Mouse (Mus musculus): ENCODE results near the gene Tbkbp1. TPM values are rescaled to one million over a fixed set of nuclear protein-coding genes. Genes with fewer than 3 reads are reported as not detected.

Gene Tbkbp1
- total RNA-seq (2012; rRNA removed) (2.1 and 3.1 TPM in 2 replicates), total RNA-seq (2014; rRNA removed) (0.44 and 1.2 TPM in 2 replicates), polyA plus RNA-seq (2012; ENCODE audit: insufficient read length, low read depth) (5.2 and 5.7 TPM in 2 replicates)

DNA sequence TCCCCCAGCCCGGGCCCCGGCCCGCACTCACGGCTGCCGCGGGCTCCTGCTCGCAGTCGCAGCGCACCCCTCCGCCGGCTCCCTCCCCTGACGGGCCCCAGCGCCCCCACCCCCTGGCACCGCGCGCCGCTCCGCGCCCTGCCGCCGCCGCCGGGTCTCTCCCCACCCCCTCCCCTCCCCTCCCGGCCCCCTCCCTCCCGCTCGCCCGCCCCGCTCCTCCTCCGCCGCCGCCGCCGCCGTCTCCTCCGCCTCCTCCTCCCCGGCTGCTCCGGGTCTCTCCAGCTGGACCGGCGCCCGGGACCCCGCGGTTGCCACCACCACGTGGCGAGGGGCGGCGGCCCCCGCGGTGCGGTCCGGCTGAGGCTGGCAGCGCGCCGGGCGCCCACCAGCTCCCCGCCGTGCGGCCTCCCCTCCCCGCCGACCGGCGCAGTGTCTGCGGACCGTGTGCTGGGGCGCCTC, at the start of gene Tbkbp1:
Gene Tbkbp1, minus strand, starts transcription at position 153 of the 459 bp plus-strand sequence.
- Histone ChIP-seq H3K9me3 (replicated peaks; ENCODE audit: low read length) (peaks cover 4% of the 10 kb centered on the region), H3K4me1 (ENCODE audit: control insufficient read depth in 1 of 2, insufficient read depth in 2 of 2) (peaks cover 17 to 28% of the 10 kb centered on the region in 2 experiments), H3K79me2 (replicated peaks; ENCODE audit: control insufficient read depth, extremely low read depth, insufficient read depth, poor library complexity, severe bottlenecking) (no peaks in the 10 kb centered on the region), H3K9ac (ENCODE audit: insufficient read depth, low read depth) (peak within 1 kb of the TSS; percentile 84), H3K4me2 (ENCODE audit: insufficient read depth, low read depth, poor library complexity, severe bottlenecking) (peak within 1 kb of the TSS; percentile 81), H3K27me3 (replicated peaks) (peaks cover 31% of the 10 kb centered on the region), H3K4me3 (replicated peaks in 1 of 3; ENCODE audit: low read depth in 2 of 3, low read length in 2 of 3, poor library complexity in 1 of 3) (peak within 1 kb of the TSS; percentile 40 to 70 (median 52)), H3K27ac (ENCODE audit: insufficient read depth, low read depth) (no peak within 1 kb of the TSS), H3K36me3 (replicated peaks in 1 of 2; ENCODE audit: control insufficient read depth in 1 of 2, insufficient read depth in 1 of 2, low read length in 1 of 2) (peaks cover 7 to 29% of the 10 kb centered on the region in 2 experiments)
- DNase-seq (ENCODE audit: extremely low read depth): no peak
- TF ChIP-seq MXI1 (IDR thresholded peaks at IDR 0.05; ENCODE audit: low read depth, low read length): peak; percentile 49
- no peak for TF ChIP-seq ZC3H11A (IDR thresholded peaks at IDR 0.05; ENCODE audit: low read depth, low read length)
- dilution Hi-C loops (cut with MboI; ENCODE audit: extremely low pct_ligation_motif_present, extremely low pct_unique_long_range_greater_than_20kb, low sequenced_read_pairs): no loop called here
- in situ Hi-C loops (cut with MboI; ENCODE audit: low pct_ligation_motif_present, low pct_unique_long_range_greater_than_20kb, low sequenced_read_pairs): no loop called here

DNA sequence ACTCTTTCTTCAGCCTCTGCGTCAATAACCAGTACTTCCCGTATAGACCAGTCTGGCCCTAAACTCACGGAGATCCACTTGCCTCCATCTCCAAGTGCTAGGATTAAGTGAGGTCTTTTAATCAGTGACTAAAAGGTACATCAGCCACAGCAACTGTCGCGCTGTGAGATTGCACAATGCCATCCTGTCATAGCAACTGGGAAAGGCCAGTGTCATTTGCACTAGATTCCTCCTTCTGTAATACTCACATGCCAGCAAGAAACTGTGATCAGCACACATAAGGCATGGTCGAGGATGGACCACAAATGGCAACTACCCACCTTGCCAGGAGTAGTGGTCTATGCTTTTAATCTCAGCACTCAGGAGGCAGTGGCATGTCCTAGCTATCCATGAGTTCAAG, 48.2 kb upstream of the Tbkbp1 start:
- Histone ChIP-seq H3K9me3 (replicated peaks; ENCODE audit: low read length) (no peaks in the 10 kb centered on the region), H3K36me3 (replicated peaks in 1 of 2; ENCODE audit: control insufficient read depth in 1 of 2, insufficient read depth in 1 of 2, low read length in 1 of 2) (peaks cover 0 to 3% of the 10 kb centered on the region in 2 experiments), H3K9ac (ENCODE audit: insufficient read depth, low read depth) (no peak overlapping the region), H3K4me3 (replicated peaks in 1 of 3; ENCODE audit: low read depth in 2 of 3, low read length in 2 of 3, poor library complexity in 1 of 3) (no peak overlapping the region), H3K79me2 (replicated peaks; ENCODE audit: control insufficient read depth, extremely low read depth, insufficient read depth, poor library complexity, severe bottlenecking) (no peaks in the 10 kb centered on the region), H3K27me3 (replicated peaks) (no peaks in the 10 kb centered on the region), H3K4me2 (ENCODE audit: insufficient read depth, low read depth, poor library complexity, severe bottlenecking) (no peak overlapping the region), H3K27ac (ENCODE audit: insufficient read depth, low read depth) (no peak overlapping the region), H3K4me1 (ENCODE audit: control insufficient read depth in 1 of 2, insufficient read depth in 2 of 2) (peaks cover 6 to 15% of the 10 kb centered on the region in 2 experiments; a peak in 3 of 4 replicates)
- in situ Hi-C loops (cut with MboI; ENCODE audit: low pct_ligation_motif_present, low pct_unique_long_range_greater_than_20kb, low sequenced_read_pairs) (no loop called here), dilution Hi-C loops (cut with MboI; ENCODE audit: extremely low pct_ligation_motif_present, extremely low pct_unique_long_range_greater_than_20kb, low sequenced_read_pairs) (no loop called here)
- no peak for DNase-seq (ENCODE audit: extremely low read depth)
- TF ChIP-seq NELFE (IDR thresholded peaks at IDR 0.05; ENCODE audit: low read depth, low read length) (no peak), NRF1 (IDR thresholded peaks at IDR 0.05; ENCODE audit: low read depth, low read length) (no peak), ETS1 (conservative IDR thresholded peaks at IDR 0.05; ENCODE audit: low read depth, low read length) (no peak), MXI1 (IDR thresholded peaks at IDR 0.05; ENCODE audit: low read depth, low read length) (no peak), CHD1 (IDR thresholded peaks at IDR 0.05; ENCODE audit: low read depth, low read length) (no peak), POLR2AphosphoS2 (IDR thresholded peaks at IDR 0.05; ENCODE audit: low read depth, low read length) (no peak), JUND (conservative IDR thresholded peaks at IDR 0.05; ENCODE audit: low read depth, low read length) (no peak), USF1 (IDR thresholded peaks at IDR 0.05; ENCODE audit: low read depth, low read length) (no peak), E2F4 (IDR thresholded peaks at IDR 0.05; ENCODE audit: insufficient replicate concordance, low read depth, low read length) (no peak), TBP (conservative IDR thresholded peaks at IDR 0.05; ENCODE audit: low read depth, low read length) (no peak)

DNA sequence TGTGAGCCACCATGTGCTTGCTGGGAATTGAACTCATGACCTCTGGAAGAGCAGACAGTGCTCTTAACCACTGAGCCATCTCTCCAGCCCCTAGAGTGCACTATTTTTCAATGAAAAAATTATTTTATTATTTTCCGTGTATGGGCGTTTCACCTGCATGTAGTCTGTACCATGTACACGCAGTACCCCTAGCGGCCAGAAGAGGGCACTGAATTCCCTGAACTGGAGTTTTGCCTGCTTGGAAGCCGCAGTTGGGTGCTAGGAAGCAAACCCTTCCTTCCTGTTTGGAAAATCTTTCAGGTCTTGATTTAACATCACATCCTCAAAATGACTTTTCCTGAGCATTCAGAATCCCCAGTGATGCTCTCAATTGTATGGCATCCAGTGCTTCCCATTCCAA, 47.3 kb upstream of the Tbkbp1 start:
- dilution Hi-C loops (cut with MboI; ENCODE audit: extremely low pct_ligation_motif_present, extremely low pct_unique_long_range_greater_than_20kb, low sequenced_read_pairs): no loop called here
- Histone ChIP-seq H3K36me3 (replicated peaks in 1 of 2; ENCODE audit: control insufficient read depth in 1 of 2, insufficient read depth in 1 of 2, low read length in 1 of 2) (peaks cover 0 to 2% of the 10 kb centered on the region in 2 experiments), H3K27me3 (replicated peaks) (no peaks in the 10 kb centered on the region), H3K79me2 (replicated peaks; ENCODE audit: control insufficient read depth, extremely low read depth, insufficient read depth, poor library complexity, severe bottlenecking) (no peaks in the 10 kb centered on the region), H3K4me1 (ENCODE audit: control insufficient read depth in 1 of 2, insufficient read depth in 2 of 2) (peaks cover 6 to 22% of the 10 kb centered on the region in 2 experiments; a peak in 3 of 4 replicates), H3K27ac (ENCODE audit: insufficient read depth, low read depth) (no peak overlapping the region), H3K9ac (ENCODE audit: insufficient read depth, low read depth) (no peak overlapping the region), H3K9me3 (replicated peaks; ENCODE audit: low read length) (no peaks in the 10 kb centered on the region), H3K4me3 (replicated peaks in 1 of 3; ENCODE audit: low read depth in 2 of 3, low read length in 2 of 3, poor library complexity in 1 of 3) (no peak overlapping the region), H3K4me2 (ENCODE audit: insufficient read depth, low read depth, poor library complexity, severe bottlenecking) (no peak overlapping the region)
- 0 out of 2 replicates have a peak, but pooled peaks have one; percentile 19 for TF ChIP-seq MYC (IDR thresholded peaks at IDR 0.05; ENCODE audit: low read depth, low read length)
- TF ChIP-seq RAD21 (IDR thresholded peaks at IDR 0.05; ENCODE audit: low read depth, low read length): peak; percentile 56
- TF ChIP-seq CTCF (conservative IDR thresholded peaks at IDR 0.05 in 1 of 2, IDR thresholded peaks at IDR 0.05 in 1 of 2; ENCODE audit: low read depth in 2 of 2, low read length in 2 of 2): peak; percentile 82 to 94
- TF ChIP-seq POLR2AphosphoS2 (IDR thresholded peaks at IDR 0.05; ENCODE audit: low read depth, low read length): no peak
- TF ChIP-seq MAX (IDR thresholded peaks at IDR 0.05; ENCODE audit: low read length): no peak
- peak; percentile 73 for TF ChIP-seq SMC3 (IDR thresholded peaks at IDR 0.05; ENCODE audit: low read depth, low read length)
- peak; percentile 63 for DNase-seq (ENCODE audit: extremely low read depth)
- in situ Hi-C loops (cut with MboI; ENCODE audit: low pct_ligation_motif_present, low pct_unique_long_range_greater_than_20kb, low sequenced_read_pairs): no loop called here

All from CH12.LX (cell line).